Mouse (Mus musculus) lung, adult 2 months (tissue): ENCODE data around the gene Acyp2.

Experiments used
- CTCF ChIP-seq: fragments of 200-500 bp; IDR thresholded peaks from 2 replicates; pipeline ENCODE4 v1.5.1; 2011; ENCODE audit warnings: mild to moderate bottlenecking, low read length, control low read depth; ENCODE audit not compliant: insufficient read depth
- POLR2A ChIP-seq: fragments of 200-500 bp; IDR thresholded peaks from 2 replicates; pipeline ENCODE4 v1.6.1; 2011; ENCODE audit warnings: low read depth, mild to moderate bottlenecking, control low read depth, low read length, borderline replicate concordance; ENCODE audit errors: extremely low read depth

DNA sequence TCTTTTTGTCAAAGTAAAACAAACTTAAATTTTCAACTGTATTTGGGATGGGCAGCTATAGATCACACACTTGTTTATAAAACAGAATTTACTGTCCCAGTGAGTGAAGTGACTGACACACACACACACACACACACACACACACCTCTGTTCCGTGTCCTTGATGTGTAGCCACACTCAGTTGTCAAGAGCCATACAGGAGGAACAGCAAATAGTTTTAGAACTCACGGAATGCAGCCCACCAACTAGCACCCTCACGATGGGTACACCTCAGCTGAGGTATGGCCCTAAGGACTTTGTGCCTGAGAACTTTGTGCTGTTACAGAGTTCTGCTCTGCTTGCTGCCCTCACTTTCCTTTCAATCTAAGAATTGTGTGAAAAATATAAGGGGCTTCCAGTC, 78.8 kb downstream of the Acyp2 start:
- TF ChIP-seq CTCF, result no peak
- TF ChIP-seq POLR2A, result no peak
